Mouse (Mus musculus) kidney, adult 2 months (tissue): ENCODE data around the gene Smpd2.

Experiments used
- CTCF ChIP-seq: fragments of 200-500 bp; conservative IDR thresholded peaks from 2 replicates; pipeline ENCODE4 v1.5.1; 2011; ENCODE audit warnings: low read depth, mild to moderate bottlenecking, control low read depth, low read length, moderate library complexity, mixed read lengths; ENCODE audit not compliant: insufficient read depth, insufficient read length
- POLR2A ChIP-seq: fragments of 200-500 bp; IDR thresholded peaks from one replicate; pipeline ENCODE4 v1.6.1; 2011; ENCODE audit warnings: low read depth, low read length, control low read depth

- no peak for TF ChIP-seq POLR2A
- TF ChIP-seq CTCF, result no peak
Observed at GRCm38 (mm10) chr10:41464401-41464955, 25.7 kb downstream of the Smpd2 start.
